Mouse (Mus musculus) thymus, postnatal 4 days (tissue): ENCODE data around the gene Gm6525.
A peak's percentile ranks its signal among the peaks of the same experiment; 100 is the strongest.

Experiments
- DNase-seq: peaks from one replicate; pipeline ENCODE4 v3.0.0; 2021

Gm6525 gene

GRCm38 (mm10) chr3:84172406-84172805 is 1.5 kb upstream of the Gm6525 start:
- peak; percentile 51 for DNase-seq

- peak; percentile 79 for DNase-seq
Measured at GRCm38 (mm10) chr3:84175337-84176315, 1.7 kb downstream of the Gm6525 start.

GRCm38 (mm10) chr3:84177834-84178233 is 3.9 kb downstream of the Gm6525 start:
- no peak for DNase-seq

- no peak for DNase-seq
Measured at GRCm38 (mm10) chr3:84180304-84180703, 6.4 kb downstream of the Gm6525 start.

- DNase-seq, result no peak
Measured at GRCm38 (mm10) chr3:84181102-84181501, 7.2 kb downstream of the Gm6525 start.

GRCm38 (mm10) chr3:84181717-84182116 is 7.8 kb downstream of the Gm6525 start:
- no peak for DNase-seq

GRCm38 (mm10) chr3:84189629-84190173 is 15.8 kb downstream of the Gm6525 start:
- DNase-seq, result no peak

GRCm38 (mm10) chr3:84190513-84191061 is 16.7 kb downstream of the Gm6525 start:
- peak; percentile 42 for DNase-seq

- DNase-seq, result peak; percentile 15
Measured at GRCm38 (mm10) chr3:84191141-84191881, 17.4 kb downstream of the Gm6525 start.

GRCm38 (mm10) chr3:84193881-84194280 is 20.0 kb downstream of the Gm6525 start:
- DNase-seq, result no peak

GRCm38 (mm10) chr3:84198229-84198628 is 24.3 kb downstream of the Gm6525 start:
- DNase-seq, result no peak

- no peak for DNase-seq
Measured at GRCm38 (mm10) chr3:84199516-84199915, 25.6 kb downstream of the Gm6525 start.

GRCm38 (mm10) chr3:84200559-84201420 is 26.9 kb downstream of the Gm6525 start:
- no peak for DNase-seq

- DNase-seq, result no peak
Measured at GRCm38 (mm10) chr3:84204640-84205039, 30.7 kb downstream of the Gm6525 start.

GRCm38 (mm10) chr3:84205650-84206049 is 31.7 kb downstream of the Gm6525 start:
- no peak for DNase-seq

GRCm38 (mm10) chr3:84206106-84206505 is 32.2 kb downstream of the Gm6525 start:
- no peak for DNase-seq

- no peak for DNase-seq
Measured at GRCm38 (mm10) chr3:84207366-84207765, 33.5 kb downstream of the Gm6525 start.

GRCm38 (mm10) chr3:84208475-84208874 is 34.6 kb downstream of the Gm6525 start:
- no peak for DNase-seq

GRCm38 (mm10) chr3:84208917-84209513 is 35.1 kb downstream of the Gm6525 start:
- DNase-seq, result no peak

- no peak for DNase-seq
Measured at GRCm38 (mm10) chr3:84211340-84211875, 37.5 kb downstream of the Gm6525 start.

- no peak for DNase-seq
Measured at GRCm38 (mm10) chr3:84214501-84214900, 40.6 kb downstream of the Gm6525 start.
